Mouse (Mus musculus) CH12.LX (cell line): ENCODE results near the gene Tmem179b. TPM values are rescaled to one million over a fixed set of nuclear protein-coding genes. Genes with fewer than 3 reads are reported as not detected.
A peak's percentile ranks its signal among the peaks of the same experiment; 100 is the strongest.

Source experiments
- DNase-seq: peaks from one replicate; pipeline ENCODE4 v3.0.0-alpha.2; 2013; ENCODE audit errors: extremely low read depth
- H3K27ac ChIP-seq: 2 replicates; pipeline ENCODE4 v1.5.1; 2012; ENCODE audit warnings: low read depth, mild to moderate bottlenecking, control low read depth, moderate library complexity; ENCODE audit not compliant: insufficient read depth
- H3K27me3 ChIP-seq: replicated peaks from 2 replicates; pipeline ENCODE3; 2012; ENCODE audit warnings: inconsistent platforms
- H3K36me3 ChIP-seq, 2 experiments: replicated peaks in 1 of 2; 2 replicates each; pipeline versions ENCODE3 to v1.6.1; 2012; ENCODE audit warnings: inconsistent platforms in 1 of 2, low read length in 1 of 2, mild to moderate bottlenecking in 1 of 2, mixed read lengths in 1 of 2, moderate library complexity in 1 of 2; ENCODE audit not compliant: control insufficient read depth in 1 of 2, insufficient read depth in 1 of 2
- H3K4me1 ChIP-seq, 2 experiments: 2 replicates each; pipeline ENCODE4 v1.6.1; 2012; ENCODE audit warnings: inconsistent platforms in 1 of 2, moderate library complexity in 1 of 2; ENCODE audit not compliant: insufficient read depth in 2 of 2, control insufficient read depth in 1 of 2
- H3K4me2 ChIP-seq: 2 replicates; pipeline ENCODE4 v1.6.1; 2012; ENCODE audit warnings: low read depth, mild to moderate bottlenecking, control low read depth; ENCODE audit not compliant: poor library complexity, insufficient read depth, severe bottlenecking
- H3K4me3 ChIP-seq, 3 experiments: fragments of 150-350 bp in 1 of 3; sonication (generic) in 1 of 3; replicated peaks in 1 of 3; 2 replicates each; pipeline versions ENCODE3 to v1.5.1; 2011 to 2012; ENCODE audit warnings: low read depth in 2 of 3, low read length in 2 of 3, mild to moderate bottlenecking in 2 of 3, moderate library complexity in 2 of 3, control low read depth in 1 of 3, improper control_type of control experiment in 1 of 3, inconsistent platforms in 1 of 3, mixed read lengths in 1 of 3; ENCODE audit not compliant: poor library complexity in 1 of 3
- H3K79me2 ChIP-seq: replicated peaks from 2 replicates; pipeline ENCODE4 v1.6.1; 2012; ENCODE audit warnings: mild to moderate bottlenecking, moderate library complexity; ENCODE audit not compliant: control insufficient read depth, poor library complexity, insufficient read depth, severe bottlenecking; ENCODE audit errors: extremely low read depth
- H3K9ac ChIP-seq: 2 replicates; pipeline ENCODE4 v1.6.1; 2012; ENCODE audit warnings: low read depth, mild to moderate bottlenecking, control low read depth, moderate library complexity; ENCODE audit not compliant: insufficient read depth
- H3K9me3 ChIP-seq: replicated peaks from 2 replicates; pipeline ENCODE3; 2012; ENCODE audit warnings: low read length, inconsistent platforms, mixed read lengths
- BHLHE40 ChIP-seq: IDR thresholded peaks from 2 replicates; pipeline ENCODE4 v1.6.1; 2011; ENCODE audit warnings: mild to moderate bottlenecking, low read depth, low read length, improper control_type of control experiment
- CHD1 ChIP-seq: IDR thresholded peaks from 2 replicates; pipeline ENCODE4 v1.6.1; 2012; ENCODE audit warnings: low read depth, low read length, improper control_type of control experiment, inconsistent platforms
- CHD2 ChIP-seq: IDR thresholded peaks from 2 replicates; pipeline ENCODE4 v1.6.1; 2011; ENCODE audit warnings: low read length, improper control_type of control experiment
- E2F4 ChIP-seq: IDR thresholded peaks from 2 replicates; pipeline ENCODE4 v1.6.1; 2011; ENCODE audit warnings: low read depth, low read length, improper control_type of control experiment; ENCODE audit not compliant: insufficient replicate concordance
- ELF1 ChIP-seq: IDR thresholded peaks from 2 replicates; pipeline ENCODE4 v1.6.1; 2014; ENCODE audit warnings: low read depth, mild to moderate bottlenecking, inconsistent platforms, low read length, improper control_type of control experiment
- EP300 ChIP-seq: IDR thresholded peaks from 2 replicates; pipeline ENCODE4 v1.6.1; 2011; ENCODE audit warnings: low read length, improper control_type of control experiment
- IRF4 ChIP-seq: IDR thresholded peaks from 2 replicates; pipeline ENCODE4 v1.6.1; 2014; ENCODE audit warnings: low read depth, mild to moderate bottlenecking, inconsistent platforms, low read length, improper control_type of control experiment
- JUND ChIP-seq: conservative IDR thresholded peaks from 2 replicates; pipeline ENCODE4 v1.6.1; 2011; ENCODE audit warnings: low read depth, low read length, improper control_type of control experiment
- MAFK ChIP-seq: IDR thresholded peaks from 2 replicates; pipeline ENCODE4 v1.6.1; 2011; ENCODE audit warnings: low read length, improper control_type of control experiment; ENCODE audit not compliant: insufficient replicate concordance
- MAZ ChIP-seq: IDR thresholded peaks from 2 replicates; pipeline ENCODE4 v1.6.1; 2012; ENCODE audit warnings: low read depth, mild to moderate bottlenecking, inconsistent platforms, low read length, improper control_type of control experiment, moderate library complexity
- MEF2A ChIP-seq: IDR thresholded peaks from 2 replicates; pipeline ENCODE4 v1.6.1; 2014; ENCODE audit warnings: low read depth, mild to moderate bottlenecking, inconsistent platforms, low read length, improper control_type of control experiment, borderline replicate concordance
- MXI1 ChIP-seq: IDR thresholded peaks from 2 replicates; pipeline ENCODE4 v1.6.1; 2011; ENCODE audit warnings: mild to moderate bottlenecking, low read depth, low read length, improper control_type of control experiment
- MYC ChIP-seq: IDR thresholded peaks from 2 replicates; pipeline ENCODE4 v1.6.1; 2011; ENCODE audit warnings: low read depth, mild to moderate bottlenecking, improper control_type of control experiment, low read length
- NELFE ChIP-seq: IDR thresholded peaks from 2 replicates; pipeline ENCODE4 v1.6.1; 2011; ENCODE audit warnings: low read depth, low read length, improper control_type of control experiment
- NRF1 ChIP-seq: IDR thresholded peaks from 2 replicates; pipeline ENCODE4 v1.6.1; 2014; ENCODE audit warnings: low read depth, mild to moderate bottlenecking, inconsistent platforms, low read length, improper control_type of control experiment, moderate library complexity
- PAX5 ChIP-seq: IDR thresholded peaks from 2 replicates; pipeline ENCODE4 v1.6.1; 2012; ENCODE audit warnings: low read length, inconsistent platforms, mixed read lengths
- POLR2A ChIP-seq: IDR thresholded peaks from 2 replicates; pipeline ENCODE4 v1.6.1; 2011; ENCODE audit warnings: low read depth, mild to moderate bottlenecking, improper control_type of control experiment, low read length
- POLR2AphosphoS2 ChIP-seq: IDR thresholded peaks from 2 replicates; pipeline ENCODE4 v1.6.1; 2011; ENCODE audit warnings: low read depth, low read length, improper control_type of control experiment
- RCOR1 ChIP-seq: conservative IDR thresholded peaks from 2 replicates; pipeline ENCODE4 v1.6.1; 2012; ENCODE audit warnings: low read depth, mild to moderate bottlenecking, inconsistent platforms, low read length, improper control_type of control experiment
- SIN3A ChIP-seq: IDR thresholded peaks from 2 replicates; pipeline ENCODE4 v1.6.1; 2012; ENCODE audit warnings: low read length, improper control_type of control experiment, inconsistent platforms
- SMC3 ChIP-seq: IDR thresholded peaks from 2 replicates; pipeline ENCODE4 v1.6.1; 2011; ENCODE audit warnings: low read depth, low read length, improper control_type of control experiment
- TBP ChIP-seq: conservative IDR thresholded peaks from 2 replicates; pipeline ENCODE4 v1.6.1; 2011; ENCODE audit warnings: low read depth, low read length, improper control_type of control experiment
- TCF12 ChIP-seq: IDR thresholded peaks from 2 replicates; pipeline ENCODE4 v1.6.1; 2014; ENCODE audit warnings: low read depth, mild to moderate bottlenecking, inconsistent platforms, low read length, improper control_type of control experiment
- UBTF ChIP-seq: IDR thresholded peaks from 2 replicates; pipeline ENCODE4 v1.6.1; 2012; ENCODE audit warnings: low read depth, mild to moderate bottlenecking, inconsistent platforms, low read length, improper control_type of control experiment, moderate library complexity
- USF2 ChIP-seq: conservative IDR thresholded peaks from 2 replicates; pipeline ENCODE4 v1.6.1; 2011; ENCODE audit warnings: low read depth, low read length, improper control_type of control experiment
- ZKSCAN1 ChIP-seq: IDR thresholded peaks from 2 replicates; pipeline ENCODE4 v1.6.1; 2012; ENCODE audit warnings: low read depth, inconsistent platforms, low read length, improper control_type of control experiment, borderline replicate concordance
- ZMIZ1 ChIP-seq: IDR thresholded peaks from 2 replicates; pipeline ENCODE4 v1.6.1; 2012; ENCODE audit warnings: low read depth, mild to moderate bottlenecking, inconsistent platforms, low read length, improper control_type of control experiment
- ZNF384 ChIP-seq: IDR thresholded peaks from 2 replicates; pipeline ENCODE4 v1.6.1; 2012; ENCODE audit warnings: low read depth, low read length, improper control_type of control experiment, inconsistent platforms
- dilution Hi-C: fragments of 300-500 bp; cut with MboI; formaldehyde crosslinking; loops from 2 replicates; pipeline ENCODE4 v1.14.3; 2020; ENCODE audit warnings: low sequenced_read_pairs; ENCODE audit not compliant: extremely low pct_unique_long_range_greater_than_20kb, extremely low pct_ligation_motif_present
- in situ Hi-C: fragments of 300-500 bp; cut with MboI; formaldehyde crosslinking; loops from 3 replicates; pipeline ENCODE4 v1.14.3; 2019; ENCODE audit warnings: low sequenced_read_pairs, low pct_ligation_motif_present, low pct_unique_long_range_greater_than_20kb, mixed read lengths
- polyA plus RNA-seq: library from polyadenylated mRNA; unstranded; fragments of >175 nt; gene quantifications from 2 replicates; pipeline ENCODE4 v1.2.1, GENCODE M21; 2012; ENCODE audit warnings: low read depth; ENCODE audit not compliant: insufficient read length
- total RNA-seq, 2 experiments: library from RNA; depleted of rRNA; stranded (reverse); fragments of 300-350 nt in 1 of 2; fragments of >200 nt in 1 of 2; gene quantifications; 2 replicates each; pipeline ENCODE4 v1.2.3; 2012 to 2014

Tmem179b gene
- total and polyA plus RNA-seq, 3 experiments = 54.4 to 105 (median 72.0) TPM

DNA sequence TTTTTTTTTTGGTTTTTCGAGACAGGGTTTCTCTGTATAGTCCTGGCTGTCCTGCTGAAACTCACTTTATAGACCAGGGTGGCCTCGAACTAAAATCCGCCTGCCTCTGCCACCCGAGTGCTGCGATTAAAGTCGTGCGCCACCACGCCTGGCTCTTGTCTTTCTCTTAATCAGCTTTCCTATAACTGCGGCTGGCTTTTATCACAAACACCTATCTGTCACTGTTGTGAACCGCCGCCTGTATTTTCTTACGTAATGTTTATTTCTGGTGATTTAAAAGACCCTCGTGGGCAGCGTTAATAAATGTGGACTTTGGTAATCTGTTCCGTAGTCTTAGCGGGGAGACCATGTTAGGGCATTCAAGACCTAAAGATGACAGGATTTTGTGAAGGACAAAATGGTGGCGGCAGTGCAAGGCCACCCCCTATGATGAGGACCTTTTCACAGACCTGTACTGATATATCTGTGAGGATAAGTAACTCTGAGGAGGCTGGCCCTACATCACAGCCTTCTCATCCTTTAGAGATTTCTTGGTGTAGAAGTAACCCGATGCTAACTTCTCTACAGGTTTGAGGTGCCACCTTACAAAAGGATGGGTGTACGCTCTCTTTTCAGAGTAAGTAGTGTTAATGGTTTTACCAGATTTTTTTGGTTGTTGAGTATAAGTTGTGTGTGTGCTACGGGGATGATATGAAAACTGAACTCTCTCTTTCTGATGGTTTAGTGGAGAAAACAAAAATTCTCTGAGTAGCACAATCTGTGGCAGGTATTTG lies 50.5 kb downstream of the Tmem179b start:
- H3K9ac ChIP-seq = peak overlapping the region; percentile 100
- DNase-seq = no peak
- H3K79me2 ChIP-seq = peaks cover 40% of the 10 kb centered on the region
- peak overlapping the region; percentile 72 to 99 (median 81) for H3K4me3 ChIP-seq
- H3K4me2 ChIP-seq = peak overlapping the region; percentile 100; the same call in 1 of the 2 replicates
- H3K27me3 ChIP-seq = no peaks in the 10 kb centered on the region
- TF ChIP-seq ZNF384 = peak; percentile 43; the same call in 1 of the 2 replicates
- TF ChIP-seq NRF1 = no peak
- TF ChIP-seq POLR2AphosphoS2 = peak; percentile 96
- peak; percentile 35 for TF ChIP-seq POLR2A
- TF ChIP-seq CHD1 = peak; percentile 97
- TF ChIP-seq MAZ = 0 out of 2 replicates have a peak, but pooled peaks have one; percentile 61
- peak; percentile 15; the same call in 1 of the 2 replicates for TF ChIP-seq MXI1
- peak; percentile 48; the same call in 1 of the 2 replicates for TF ChIP-seq ZMIZ1
- TF ChIP-seq TBP = no peak; the same call in 1 of the 2 replicates
- TF ChIP-seq MYC = no peak
- 0 out of 2 replicates have a peak, but pooled peaks have one; percentile 32 for TF ChIP-seq JUND
- 0 out of 2 replicates have a peak, but pooled peaks have one; percentile 32 for TF ChIP-seq CHD2
- peak; percentile 58; the same call in 1 of the 2 replicates for TF ChIP-seq RCOR1
- 0 out of 2 replicates have a peak, but pooled peaks have one; percentile 1 for TF ChIP-seq ELF1
- no peak for TF ChIP-seq TCF12
- dilution Hi-C loops (no loop called here), in situ Hi-C loops (no loop called here)
- H3K9me3 ChIP-seq = no peaks in the 10 kb centered on the region
- peaks cover 26 to 34% of the 10 kb centered on the region in 2 experiments for H3K36me3 ChIP-seq
- peak overlapping the region; percentile 67 for H3K27ac ChIP-seq
- peaks cover 2 to 34% of the 10 kb centered on the region in 2 experiments; a peak in 3 of 4 replicates for H3K4me1 ChIP-seq

DNA sequence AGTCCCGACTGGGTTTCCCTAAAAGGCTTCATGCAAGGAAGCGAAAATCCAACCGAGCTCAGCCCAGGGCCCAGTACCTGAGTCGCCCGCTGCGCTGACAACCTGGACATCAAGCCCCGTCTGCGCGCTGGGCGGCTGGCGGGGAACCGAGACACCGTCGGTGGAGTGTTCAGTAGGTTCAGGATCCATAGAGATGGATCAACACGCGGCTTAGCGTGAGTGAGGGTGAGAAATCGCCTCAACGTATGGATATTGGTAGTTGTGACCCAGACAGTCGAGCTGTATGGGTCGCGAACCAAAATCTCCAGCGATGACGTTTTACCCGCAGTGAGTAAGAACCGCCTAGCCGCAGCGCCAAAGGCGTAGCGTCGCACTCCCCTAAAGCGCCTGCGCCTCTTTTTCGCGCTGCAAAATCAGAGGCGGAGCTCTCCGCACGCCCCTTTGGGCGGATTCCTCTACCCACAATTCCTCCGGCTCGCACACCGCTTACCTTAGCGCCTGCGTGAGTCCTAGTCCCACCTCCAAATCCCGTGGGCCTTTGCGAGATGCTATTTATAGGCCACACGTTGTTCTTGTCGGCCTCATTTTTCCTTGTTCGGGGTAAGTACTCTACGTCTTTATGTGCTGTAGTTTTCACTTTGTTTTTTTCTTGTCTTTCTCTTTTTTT lies 51.2 kb downstream of the Tmem179b start, which contains the start of gene Slc3a2:
Gene Slc3a2, minus strand, starts transcription at position 463 of the 667 bp plus-strand sequence.
- peak; percentile 98 for DNase-seq
- Histone ChIP-seq H3K79me2 (peaks cover 40% of the 10 kb centered on the region), H3K4me1 (peaks cover 2 to 40% of the 10 kb centered on the region in 2 experiments; a peak in 3 of 4 replicates), H3K4me2 (peak within 1 kb of the TSS; percentile 100), H3K9ac (peak within 1 kb of the TSS; percentile 100), H3K4me3 (peak within 1 kb of the TSS; percentile 81 to 99 (median 87)), H3K27ac (peak within 1 kb of the TSS; percentile 93), H3K36me3 (peaks cover 26 to 34% of the 10 kb centered on the region in 2 experiments), H3K27me3 (no peaks in the 10 kb centered on the region), H3K9me3 (no peaks in the 10 kb centered on the region)
- dilution Hi-C loops = no loop called here
- in situ Hi-C loops = no loop called here
- TF ChIP-seq USF2 (no peak), MXI1 (peak; percentile 73), ZKSCAN1 (no peak), MAFK (no peak), RCOR1 (no peak), EP300 (no peak), UBTF (no peak), MYC (peak; percentile 100), CHD2 (no peak), NELFE (peak; percentile 100), CHD1 (no peak), IRF4 (peak; percentile 62; the same call in 1 of the 2 replicates), TCF12 (peak; percentile 95), ELF1 (peak; percentile 25; the same call in 1 of the 2 replicates), NRF1 (peak; percentile 92), SMC3 (no peak), SIN3A (peak; percentile 85; the same call in 1 of the 2 replicates), PAX5 (no peak), MEF2A (peak; percentile 48; the same call in 1 of the 2 replicates), E2F4 (peak; percentile 98), BHLHE40 (no peak)
